Mouse (Mus musculus) hindbrain, embryonic 14.5 days (tissue): Measurements from ENCODE around the gene Gm20683. TPM values are rescaled to one million over a fixed set of nuclear protein-coding genes. Genes with fewer than 3 reads are reported as not detected.

Experiments used
- ATAC-seq: fragments of 200-750 bp; cut with Nextera tagmentation; 2 replicates; pipeline ENCODE4 v1.8.0; 2017; ENCODE audit warnings: moderate number of reproducible peaks, mild to moderate bottlenecking, moderate TSS enrichment, moderate library complexity; ENCODE audit not compliant: low FRiP score
- DNase-seq: peaks from one replicate; pipeline ENCODE4 v3.0.0-alpha.2; 2015; ENCODE audit warnings: low spot score
- H3K27ac ChIP-seq: fragments of 300-500 bp; sonication (generic); 2 replicates; pipeline ENCODE4 v1.5.1; 2014; ENCODE audit warnings: mild to moderate bottlenecking, moderate library complexity
- H3K27me3 ChIP-seq: fragments of 300-500 bp; sonication (generic); 2 replicates; pipeline ENCODE4 v1.6.1; 2014; ENCODE audit warnings: mild to moderate bottlenecking, low read length, mixed read lengths; ENCODE audit not compliant: control insufficient read depth, insufficient read depth
- H3K36me3 ChIP-seq: fragments of 300-500 bp; sonication (generic); replicated peaks from 2 replicates; pipeline ENCODE4 v1.6.1; 2014; ENCODE audit not compliant: control insufficient read depth, insufficient read depth
- H3K4me1 ChIP-seq: fragments of 300-500 bp; sonication (generic); replicated peaks from 2 replicates; pipeline ENCODE4 v1.6.1; 2014; ENCODE audit warnings: antibody characterized with exemption, low read length, mixed read lengths; ENCODE audit not compliant: control insufficient read depth, insufficient read depth
- H3K4me2 ChIP-seq: fragments of 300-500 bp; sonication (generic); replicated peaks from 2 replicates; pipeline ENCODE4 v1.6.1; 2014; ENCODE audit warnings: mild to moderate bottlenecking, moderate library complexity
- H3K4me3 ChIP-seq: fragments of 300-500 bp; sonication (generic); replicated peaks from 2 replicates; pipeline ENCODE4 v1.5.1; 2014; ENCODE audit warnings: mild to moderate bottlenecking, low read length
- H3K9ac ChIP-seq: fragments of 300-500 bp; sonication (generic); 2 replicates; pipeline ENCODE4 v1.6.1; 2014
- H3K9me3 ChIP-seq: fragments of 300-500 bp; sonication (generic); 2 replicates; pipeline ENCODE4 v1.6.1; 2016; ENCODE audit warnings: low read length; ENCODE audit not compliant: control insufficient read depth
- WGBS: fragments of 180-500 bp; shearing (Covaris S2); extraction: QIAGEN DNeasy Blood & Tissue Kit; methylation state at CpG from one replicate; pipeline ENCODE4 v1.1.7; 2014; 5-methylcytosine and 5-hydroxymethylcytosine counted together
- polyA plus RNA-seq: library from polyadenylated mRNA; unstranded; fragments of >200 nt; fragmentation: Nextera tagmentation; extraction: Ambion mirVana; gene quantifications from 2 replicates; pipeline ENCODE4 v1.2.1, GENCODE M21; 2014

The Gm20683 gene
- polyA plus RNA-seq, 1 experiment from 2014 or later = 8.7 TPM

DNA sequence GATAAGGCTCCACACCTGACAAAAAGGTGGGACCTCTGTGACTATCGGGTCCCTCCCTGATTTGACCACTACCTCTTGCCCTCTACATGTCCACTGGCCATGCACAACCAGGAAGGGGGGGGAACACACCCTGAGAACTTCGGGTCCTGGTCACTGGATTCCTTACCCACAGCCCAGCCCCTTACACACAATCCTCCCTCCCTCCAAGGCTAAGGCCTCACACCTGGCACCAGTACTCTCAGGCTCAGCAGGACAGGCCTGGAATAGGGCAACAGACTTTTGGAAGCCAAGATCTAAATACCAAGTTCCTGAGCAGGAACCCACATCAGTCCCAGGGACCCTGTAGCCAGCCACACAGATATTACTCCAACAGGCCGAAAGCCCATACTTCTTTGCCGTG lies 2.7 kb downstream of the Gm20683 start:
- Histone ChIP-seq H3K27ac (no peak overlapping the region), H3K27me3 (no peaks in the 10 kb centered on the region), H3K4me3 (no peak overlapping the region), H3K9ac (no peak overlapping the region), H3K9me3 (no peaks in the 10 kb centered on the region), H3K4me2 (no peak overlapping the region), H3K36me3 (peaks cover 50% of the 10 kb centered on the region), H3K4me1 (peaks cover 52% of the 10 kb centered on the region)
- ATAC-seq = no peak
- 87% methylated on average over 4 of the region's 4 CpGs for WGBS
- DNase-seq = no peak

DNA sequence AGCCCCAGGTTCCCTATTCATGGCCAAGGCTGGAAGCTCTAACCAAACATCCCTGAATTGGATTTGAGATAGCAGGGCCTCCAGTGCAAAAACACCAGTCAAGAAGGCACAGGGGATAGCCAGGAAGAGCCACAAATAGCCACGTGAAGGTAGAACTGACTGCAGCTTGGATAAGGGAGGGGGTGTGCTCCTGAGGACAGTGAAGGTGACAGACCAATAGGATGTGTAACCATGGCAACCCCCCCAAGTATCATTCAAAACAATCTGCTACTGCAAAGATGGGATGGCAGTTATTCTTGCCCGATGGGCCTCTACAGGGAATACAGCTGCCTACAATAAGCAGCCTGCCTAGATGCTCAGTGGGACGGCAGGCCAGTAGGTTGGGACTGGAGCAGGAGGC lies 4.0 kb downstream of the Gm20683 start:
- Histone ChIP-seq H3K36me3 (peaks cover 50% of the 10 kb centered on the region), H3K9me3 (no peaks in the 10 kb centered on the region), H3K9ac (peak overlapping the region; percentile 81), H3K4me2 (peak overlapping the region; percentile 96), H3K4me3 (peak overlapping the region; percentile 50), H3K27me3 (no peaks in the 10 kb centered on the region), H3K27ac (peak overlapping the region; percentile 89), H3K4me1 (peaks cover 49% of the 10 kb centered on the region)
- DNase-seq = no peak
- no peak for ATAC-seq
- 14% methylated on average over 3 of the region's 3 CpGs for WGBS

- ATAC-seq (peak; percentile 38), DNase-seq (peak; percentile 86)
- Histone ChIP-seq H3K4me1 (peaks cover 51% of the 10 kb centered on the region), H3K36me3 (peaks cover 45% of the 10 kb centered on the region), H3K4me2 (peak within 1 kb of the TSS; percentile 96), H3K27ac (peak within 1 kb of the TSS; percentile 89), H3K9ac (peak within 1 kb of the TSS; percentile 81), H3K27me3 (no peaks in the 10 kb centered on the region), H3K4me3 (peak within 1 kb of the TSS; percentile 50), H3K9me3 (no peaks in the 10 kb centered on the region)
- 1% methylated on average over 28 of the region's 29 CpGs for WGBS
Measured at GRCm38 (mm10) chr17:25837076-25837410, 4.5 kb downstream of the Gm20683 start, which contains the start of gene Rhbdl1. Gene Rhbdl1 (minus strand): TSS chr17:25837295.

- Histone ChIP-seq H3K4me1 (peaks cover 56% of the 10 kb centered on the region), H3K27ac (peak overlapping the region; percentile 89), H3K4me2 (peak overlapping the region; percentile 96), H3K4me3 (peak overlapping the region; percentile 50), H3K9ac (peak overlapping the region; percentile 81), H3K9me3 (no peaks in the 10 kb centered on the region), H3K36me3 (peaks cover 42% of the 10 kb centered on the region), H3K27me3 (no peaks in the 10 kb centered on the region)
- ATAC-seq (no peak; the same call in 1 of the 2 replicates), DNase-seq (no peak)
- WGBS = 19% methylated on average over 23 of the region's 23 CpGs
Measured at GRCm38 (mm10) chr17:25836397-25837075, 5.0 kb downstream of the Gm20683 start.

GRCm38 (mm10) chr17:25835816-25836215 lies 5.7 kb downstream of the Gm20683 start:
- DNase-seq = no peak
- Histone ChIP-seq H3K4me1 (peaks cover 63% of the 10 kb centered on the region), H3K9me3 (no peaks in the 10 kb centered on the region), H3K36me3 (peaks cover 42% of the 10 kb centered on the region), H3K27ac (0 out of 2 replicates have a peak overlapping the region, but pooled peaks have one; percentile 89), H3K4me2 (peak overlapping the region; percentile 96), H3K27me3 (no peaks in the 10 kb centered on the region), H3K9ac (peak overlapping the region; percentile 81; the same call in 1 of the 2 replicates), H3K4me3 (no peak overlapping the region)
- ATAC-seq = no peak
- WGBS = 89% methylated on average over 16 of the region's 16 CpGs

- no peak overlapping the region for H3K9ac ChIP-seq
Measured at GRCm38 (mm10) chr17:25835301-25835700, 6.3 kb downstream of the Gm20683 start.

DNA sequence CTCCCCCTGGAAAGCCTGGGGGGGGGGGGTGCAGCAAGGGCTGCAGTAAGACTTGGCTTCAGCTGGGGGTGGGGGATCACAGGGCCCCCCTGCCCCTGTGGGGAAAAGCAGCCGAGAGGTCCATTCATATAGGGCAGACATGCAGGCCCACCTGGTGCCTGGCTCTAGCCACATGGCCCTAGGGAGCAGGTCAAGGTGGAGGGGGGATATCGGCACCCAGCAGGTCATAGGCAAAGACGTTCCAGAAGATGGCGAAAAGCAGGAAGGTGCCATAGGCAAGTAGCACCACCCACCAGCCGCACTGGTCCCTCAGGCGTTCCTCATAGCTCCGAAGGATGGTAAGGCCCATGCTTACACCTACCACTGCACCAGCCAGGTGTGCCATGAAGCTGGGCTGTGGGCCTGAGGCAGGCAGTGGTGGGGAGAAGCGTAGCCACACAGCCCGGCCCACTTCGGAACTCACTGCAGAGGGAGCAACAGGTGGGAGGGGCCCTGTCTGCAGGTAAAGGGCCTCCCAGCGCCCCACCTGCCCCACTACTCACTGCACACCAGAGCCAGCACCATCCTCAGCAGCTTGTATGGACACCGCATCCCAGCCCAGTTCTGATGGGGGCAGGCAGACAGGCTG lies 6.9 kb downstream of the Gm20683 start:
- Histone ChIP-seq H3K27me3 (no peaks in the 10 kb centered on the region), H3K4me1 (peaks cover 74% of the 10 kb centered on the region), H3K9me3 (no peaks in the 10 kb centered on the region), H3K9ac (peak overlapping the region; percentile 86), H3K27ac (no peak overlapping the region), H3K4me3 (peak overlapping the region; percentile 89), H3K36me3 (peaks cover 41% of the 10 kb centered on the region), H3K4me2 (peak overlapping the region; percentile 96)
- DNase-seq (no peak), ATAC-seq (no peak)
- WGBS = 90% methylated on average over 12 of the region's 12 CpGs

More at GRCm38 (mm10) chr17:25835301-25835700, 6.3 kb downstream of the Gm20683 start:
- no peak overlapping the region for H3K27ac ChIP-seq
- H3K4me2 ChIP-seq = peak overlapping the region; percentile 96
- 95% methylated on average over 7 of the region's 7 CpGs for WGBS
- no peaks in the 10 kb centered on the region for H3K27me3 ChIP-seq
- H3K36me3 ChIP-seq = peaks cover 42% of the 10 kb centered on the region
- DNase-seq = no peak
- no peaks in the 10 kb centered on the region for H3K9me3 ChIP-seq
- H3K4me1 ChIP-seq = peaks cover 68% of the 10 kb centered on the region
- H3K4me3 ChIP-seq = no peak overlapping the region
- ATAC-seq = no peak

GRCm38 (mm10) chr17:25833961-25834594 lies 7.5 kb downstream of the Gm20683 start:
- ATAC-seq = no peak
- 48% methylated on average over 6 of the region's 6 CpGs for WGBS
- Histone ChIP-seq H3K4me1 (peaks cover 77% of the 10 kb centered on the region), H3K4me3 (peak overlapping the region; percentile 89), H3K27ac (peak overlapping the region; percentile 98), H3K4me2 (peak overlapping the region; percentile 96), H3K27me3 (no peaks in the 10 kb centered on the region), H3K9ac (peak overlapping the region; percentile 86), H3K9me3 (no peaks in the 10 kb centered on the region), H3K36me3 (peaks cover 35% of the 10 kb centered on the region)
- no peak for DNase-seq

GRCm38 (mm10) chr17:25833291-25833663 lies 8.3 kb downstream of the Gm20683 start, which contains the start of gene Stub1:
Gene Stub1 (minus strand): TSS chr17:25833404.
- WGBS = under 1% methylated on average over 24 of the region's 24 CpGs
- peak; percentile 84 for DNase-seq
- ATAC-seq = peak; percentile 54

More at GRCm38 (mm10) chr17:25833291-25833663, 8.3 kb downstream of the Gm20683 start, which contains the start of gene Stub1:
- Histone ChIP-seq H3K27me3 (no peaks in the 10 kb centered on the region), H3K9ac (peak within 1 kb of the TSS; percentile 86), H3K36me3 (peaks cover 28% of the 10 kb centered on the region), H3K27ac (peak within 1 kb of the TSS; percentile 98), H3K4me1 (peaks cover 80% of the 10 kb centered on the region), H3K4me2 (peak within 1 kb of the TSS; percentile 96), H3K4me3 (peak within 1 kb of the TSS; percentile 89), H3K9me3 (no peaks in the 10 kb centered on the region)
